ENCODE assay signal across 19 mouse cellular contexts in genomic region chr11:61919702-61920101, GRCm38 (mm10). TPM values are rescaled to one million over a fixed set of nuclear protein-coding genes. Genes with fewer than 3 reads are reported as not detected.
A peak's percentile ranks its signal among the peaks of the same experiment; 100 is the strongest.
DNase-seq lines count a peak whose midpoint lies in the region; ATAC-seq lines count a peak whose summit lies in the region.
"Had no signal": no experiment of that assay in that cellular context is flagged by ENCODE, and none has a peak within 500 bp of the region (broad histone marks: within the 10 kb centered on the region; RNA-seq: fewer than 3 reads in every experiment).

No protein-coding gene starts in this region.

- DNase-seq in frontal cortex, postnatal 14 days (ENCODE audit: low spot score in 2 of 2) = no peak
- peak; percentile 26 for DNase-seq in layer of hippocampus, adult 9-11 months
- no peak for DNase-seq in layer of hippocampus, adult 8-10 months (ENCODE audit: low spot score in 2 of 2)
- peak; percentile 48 for DNase-seq in right cerebral cortex, adult 18-20 months
- no peak for DNase-seq in right cerebral cortex, postnatal 4 days
- DNase-seq: adrenal gland, adult 8-10 months; adrenal gland, postnatal 25 days; cerebellum, adult 18-20 months; cerebellum, adult 9-10 months; cerebellum, postnatal 14 days; gastrocnemius, postnatal 25 days; heart, adult 18-20 months; heart, postnatal 10 days; heart, postnatal 36 days had no signal

- peak; percentile 81 for ATAC-seq in frontal cortex, adult (ENCODE audit: low TSS enrichment)
- ATAC-seq: activated CD4-positive, CD25-positive, alpha-beta regulatory T cell, adult 4 months; forebrain, embryonic 13.5 days; forebrain, embryonic 16.5 days; hindbrain, embryonic 16.5 days had no signal

RNA-seq across cellular contexts. Expression of gene Akap10, which starts 10.3 kb away (rescaled TPM):
- 10 to 100 TPM; 29.5 to 39.3 (median 34.1) TPM for total RNA-seq in layer of hippocampus, adult 8-10 months (2022)

RNA-seq across cellular contexts. Expression of gene Specc1, which starts 36.9 kb away (rescaled TPM):
- total RNA-seq in layer of hippocampus, adult 8-10 months (2022) = 100 to 1,000 TPM in 1 of 4 experiments, 10 to 100 TPM in 3; 72.3 to 103 (median 91.0) TPM

Comparison
In these comparisons a context has a peak if more than half of its experiments do, and no peak if none do; other contexts are left out.
1. DNase-seq: peak in layer of hippocampus, adult 9-11 months (single experiment) and right cerebral cortex, adult 18-20 months (single experiment); none in frontal cortex, postnatal 14 days (0 of 2), layer of hippocampus, adult 8-10 months (0 of 2) and right cerebral cortex, postnatal 4 days (single experiment).